Mouse (Mus musculus): ENCODE results near the gene Hdgfl1. TPM values are rescaled to one million over a fixed set of nuclear protein-coding genes. Genes with fewer than 3 reads are reported as not detected.

The Hdgfl1 gene
- not detected in 2 replicates for polyA plus RNA-seq (2014; fragmentation: Nextera tagmentation; extraction: Ambion mirVana)

GRCm38 (mm10) chr13:26769955-26770354 is at the start of gene Hdgfl1:
TSS of gene Hdgfl1 (minus strand) at chr13:26770165.
- no peak within 1 kb of the TSS for H3K4me2 ChIP-seq
- no peaks in the 10 kb centered on the region for H3K4me1 ChIP-seq (replicated peaks; ENCODE audit: control insufficient read depth, insufficient read depth, low read length)
- no peak within 1 kb of the TSS for H3K9ac ChIP-seq (ENCODE audit: low read depth, low read length)
- no peaks in the 10 kb centered on the region for H3K9me3 ChIP-seq (ENCODE audit: control insufficient read depth, low read length)
- no peaks in the 10 kb centered on the region for H3K36me3 ChIP-seq (ENCODE audit: control insufficient read depth, insufficient read depth, low read length)
- DNase-seq (ENCODE audit: low spot score): no peak
- ATAC-seq (replicated peaks; ENCODE audit: low FRiP score): no peak
- H3K27me3 ChIP-seq (replicated peaks; ENCODE audit: control insufficient read depth, insufficient read depth, low read length): no peaks in the 10 kb centered on the region
- H3K4me3 ChIP-seq (ENCODE audit: low read depth, low read length): no peak within 1 kb of the TSS
- 92% methylated on average over 16 of the region's 16 CpGs for WGBS
- no peak within 1 kb of the TSS for H3K27ac ChIP-seq (ENCODE audit: low read depth, low read length)

GRCm38 (mm10) chr13:26795460-26795859 is 25.5 kb upstream of the Hdgfl1 start:
- WGBS: 76% methylated on average over 3 of the region's 3 CpGs
- Histone ChIP-seq H3K36me3 (ENCODE audit: control insufficient read depth, insufficient read depth, low read length) (no peaks in the 10 kb centered on the region), H3K9ac (ENCODE audit: low read depth, low read length) (no peak overlapping the region), H3K4me3 (ENCODE audit: low read depth, low read length) (no peak overlapping the region), H3K27me3 (replicated peaks; ENCODE audit: control insufficient read depth, insufficient read depth, low read length) (no peaks in the 10 kb centered on the region), H3K9me3 (ENCODE audit: control insufficient read depth, low read length) (no peaks in the 10 kb centered on the region), H3K4me2 (no peak overlapping the region), H3K27ac (ENCODE audit: low read depth, low read length) (no peak overlapping the region), H3K4me1 (replicated peaks; ENCODE audit: control insufficient read depth, insufficient read depth, low read length) (no peaks in the 10 kb centered on the region)
- DNase-seq (ENCODE audit: low spot score): no peak
- no peak for ATAC-seq (replicated peaks; ENCODE audit: low FRiP score)

GRCm38 (mm10) chr13:26769424-26769823 is 541 bp downstream of the Hdgfl1 start:
- Histone ChIP-seq H3K9me3 (ENCODE audit: control insufficient read depth, low read length) (no peaks in the 10 kb centered on the region), H3K27ac (ENCODE audit: low read depth, low read length) (no peak overlapping the region), H3K4me1 (replicated peaks; ENCODE audit: control insufficient read depth, insufficient read depth, low read length) (no peaks in the 10 kb centered on the region), H3K9ac (ENCODE audit: low read depth, low read length) (no peak overlapping the region), H3K4me2 (no peak overlapping the region), H3K4me3 (ENCODE audit: low read depth, low read length) (no peak overlapping the region), H3K27me3 (replicated peaks; ENCODE audit: control insufficient read depth, insufficient read depth, low read length) (no peaks in the 10 kb centered on the region), H3K36me3 (ENCODE audit: control insufficient read depth, insufficient read depth, low read length) (no peaks in the 10 kb centered on the region)
- DNase-seq (ENCODE audit: low spot score) (no peak), ATAC-seq (replicated peaks; ENCODE audit: low FRiP score) (no peak)
- WGBS: 91% methylated on average over 15 of the region's 15 CpGs

GRCm38 (mm10) chr13:26761966-26762803 is 7.8 kb downstream of the Hdgfl1 start:
- no peak for DNase-seq (ENCODE audit: low spot score)
- Histone ChIP-seq H3K4me2 (no peak overlapping the region), H3K4me3 (ENCODE audit: low read depth, low read length) (no peak overlapping the region), H3K9ac (ENCODE audit: low read depth, low read length) (no peak overlapping the region), H3K9me3 (ENCODE audit: control insufficient read depth, low read length) (no peaks in the 10 kb centered on the region), H3K27ac (ENCODE audit: low read depth, low read length) (no peak overlapping the region), H3K27me3 (replicated peaks; ENCODE audit: control insufficient read depth, insufficient read depth, low read length) (no peaks in the 10 kb centered on the region), H3K4me1 (replicated peaks; ENCODE audit: control insufficient read depth, insufficient read depth, low read length) (no peaks in the 10 kb centered on the region), H3K36me3 (ENCODE audit: control insufficient read depth, insufficient read depth, low read length) (no peaks in the 10 kb centered on the region)
- no peak for ATAC-seq (replicated peaks; ENCODE audit: low FRiP score)
- 75% methylated on average over 12 of the region's 12 CpGs for WGBS

GRCm38 (mm10) chr13:26752863-26753262 is 17.1 kb downstream of the Hdgfl1 start:
- ATAC-seq (replicated peaks; ENCODE audit: low FRiP score) (no peak), DNase-seq (ENCODE audit: low spot score) (no peak)
- no peak overlapping the region for H3K4me2 ChIP-seq
- no peaks in the 10 kb centered on the region for H3K9me3 ChIP-seq (ENCODE audit: control insufficient read depth, low read length)
- no peaks in the 10 kb centered on the region for H3K36me3 ChIP-seq (ENCODE audit: control insufficient read depth, insufficient read depth, low read length)
- H3K27ac ChIP-seq (ENCODE audit: low read depth, low read length): no peak overlapping the region
- no peaks in the 10 kb centered on the region for H3K4me1 ChIP-seq (replicated peaks; ENCODE audit: control insufficient read depth, insufficient read depth, low read length)
- H3K9ac ChIP-seq (ENCODE audit: low read depth, low read length): no peak overlapping the region
- H3K4me3 ChIP-seq (ENCODE audit: low read depth, low read length): no peak overlapping the region
- no peaks in the 10 kb centered on the region for H3K27me3 ChIP-seq (replicated peaks; ENCODE audit: control insufficient read depth, insufficient read depth, low read length)

- H3K9ac ChIP-seq (ENCODE audit: low read depth, low read length): no peak overlapping the region
- ATAC-seq (replicated peaks; ENCODE audit: low FRiP score): no peak
- H3K4me2 ChIP-seq: no peak overlapping the region
- H3K4me1 ChIP-seq (replicated peaks; ENCODE audit: control insufficient read depth, insufficient read depth, low read length): no peaks in the 10 kb centered on the region
- DNase-seq (ENCODE audit: low spot score): no peak
- no peak overlapping the region for H3K27ac ChIP-seq (ENCODE audit: low read depth, low read length)
- H3K27me3 ChIP-seq (replicated peaks; ENCODE audit: control insufficient read depth, insufficient read depth, low read length): no peaks in the 10 kb centered on the region
- no peaks in the 10 kb centered on the region for H3K9me3 ChIP-seq (ENCODE audit: control insufficient read depth, low read length)
- no peak overlapping the region for H3K4me3 ChIP-seq (ENCODE audit: low read depth, low read length)
- WGBS: 88% methylated on average over 1 of the region's 1 CpGs
- H3K36me3 ChIP-seq (ENCODE audit: control insufficient read depth, insufficient read depth, low read length): no peaks in the 10 kb centered on the region
Observed at GRCm38 (mm10) chr13:26752414-26752813, 17.6 kb downstream of the Hdgfl1 start.

- H3K4me2 ChIP-seq: no peak overlapping the region
- no peak overlapping the region for H3K4me3 ChIP-seq (ENCODE audit: low read depth, low read length)
- H3K36me3 ChIP-seq (ENCODE audit: control insufficient read depth, insufficient read depth, low read length): no peaks in the 10 kb centered on the region
- no peaks in the 10 kb centered on the region for H3K27me3 ChIP-seq (replicated peaks; ENCODE audit: control insufficient read depth, insufficient read depth, low read length)
- H3K27ac ChIP-seq (ENCODE audit: low read depth, low read length): no peak overlapping the region
- H3K4me1 ChIP-seq (replicated peaks; ENCODE audit: control insufficient read depth, insufficient read depth, low read length): no peaks in the 10 kb centered on the region
- DNase-seq (ENCODE audit: low spot score): no peak
- no peak overlapping the region for H3K9ac ChIP-seq (ENCODE audit: low read depth, low read length)
- no peaks in the 10 kb centered on the region for H3K9me3 ChIP-seq (ENCODE audit: control insufficient read depth, low read length)
- 96% methylated on average over 2 of the region's 2 CpGs for WGBS
- no peak for ATAC-seq (replicated peaks; ENCODE audit: low FRiP score)
Observed at GRCm38 (mm10) chr13:26745760-26746457, 24.1 kb downstream of the Hdgfl1 start.

GRCm38 (mm10) chr13:26745059-26745759 is 24.8 kb downstream of the Hdgfl1 start:
- Histone ChIP-seq H3K4me2 (no peak overlapping the region), H3K4me3 (ENCODE audit: low read depth, low read length) (no peak overlapping the region), H3K27ac (ENCODE audit: low read depth, low read length) (no peak overlapping the region), H3K27me3 (replicated peaks; ENCODE audit: control insufficient read depth, insufficient read depth, low read length) (no peaks in the 10 kb centered on the region), H3K9ac (ENCODE audit: low read depth, low read length) (no peak overlapping the region), H3K4me1 (replicated peaks; ENCODE audit: control insufficient read depth, insufficient read depth, low read length) (no peaks in the 10 kb centered on the region), H3K9me3 (ENCODE audit: control insufficient read depth, low read length) (no peaks in the 10 kb centered on the region), H3K36me3 (ENCODE audit: control insufficient read depth, insufficient read depth, low read length) (no peaks in the 10 kb centered on the region)
- no peak for ATAC-seq (replicated peaks; ENCODE audit: low FRiP score)
- DNase-seq (ENCODE audit: low spot score): no peak
- 78% methylated on average over 5 of the region's 5 CpGs for WGBS

All from liver, embryonic 11.5 days (tissue).